Mouse (Mus musculus): ENCODE measurements around the gene Gadd45gip1.
"Not testable (repeated sequence)": the region's sequence is repeated elsewhere in the genome, so short reads cannot be mapped to it uniquely, and the experiment has no call there.

Gene Gadd45gip1

GRCm38 (mm10) chr8:84797971-84798370 is 33.4 kb upstream of the Gadd45gip1 start:
- DNase-seq = no peak

GRCm38 (mm10) chr8:84798446-84799135 is 32.7 kb upstream of the Gadd45gip1 start:
- no peak for DNase-seq

DNA sequence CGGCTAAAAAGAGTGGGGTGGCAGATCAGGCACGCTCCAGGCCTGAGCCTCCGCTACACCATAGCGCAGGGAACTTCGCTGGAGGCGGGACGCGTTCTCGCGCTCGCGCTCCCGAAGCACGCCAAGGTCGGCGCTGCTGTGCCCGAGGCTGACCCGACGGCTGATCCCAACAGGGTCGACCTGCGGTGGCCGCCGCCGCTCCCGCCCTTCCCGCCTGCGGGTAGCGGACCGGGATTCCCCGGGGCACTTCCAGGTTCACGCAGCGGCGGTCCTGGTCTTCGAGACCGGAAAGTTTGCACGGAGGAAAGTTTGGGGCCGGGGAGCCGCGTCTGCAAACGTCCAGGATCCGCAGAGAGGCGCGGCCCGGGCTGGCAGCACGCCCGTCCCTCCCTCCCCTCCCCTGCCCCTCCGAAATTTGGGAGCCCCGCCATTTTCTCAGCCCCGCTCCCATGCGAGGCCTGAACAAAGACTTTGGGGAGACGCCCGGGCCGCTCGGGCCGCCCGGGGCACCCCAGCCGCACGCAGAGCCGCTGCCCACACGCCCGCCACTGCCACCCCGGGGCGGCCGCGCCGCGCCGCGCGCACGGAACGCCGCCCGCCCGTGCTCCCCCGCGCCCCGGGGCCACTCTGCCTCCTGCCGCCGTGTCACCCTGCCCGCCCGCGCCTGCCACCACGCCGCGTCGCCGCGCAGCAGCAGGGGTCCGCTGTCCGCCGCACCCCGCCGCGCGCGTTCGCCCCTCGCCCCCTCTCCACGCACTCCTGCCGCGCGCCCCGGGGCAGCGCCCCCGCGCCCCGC is 32.0 kb upstream of the Gadd45gip1 start:
- DNase-seq = peak; percentile 55

GRCm38 (mm10) chr8:84799999-84800831 is 31.1 kb upstream of the Gadd45gip1 start, which contains the start of gene Nfix:
Gene Nfix, minus strand, starts transcription at chr8:84800344.
- DNase-seq = peak; percentile 72

DNA sequence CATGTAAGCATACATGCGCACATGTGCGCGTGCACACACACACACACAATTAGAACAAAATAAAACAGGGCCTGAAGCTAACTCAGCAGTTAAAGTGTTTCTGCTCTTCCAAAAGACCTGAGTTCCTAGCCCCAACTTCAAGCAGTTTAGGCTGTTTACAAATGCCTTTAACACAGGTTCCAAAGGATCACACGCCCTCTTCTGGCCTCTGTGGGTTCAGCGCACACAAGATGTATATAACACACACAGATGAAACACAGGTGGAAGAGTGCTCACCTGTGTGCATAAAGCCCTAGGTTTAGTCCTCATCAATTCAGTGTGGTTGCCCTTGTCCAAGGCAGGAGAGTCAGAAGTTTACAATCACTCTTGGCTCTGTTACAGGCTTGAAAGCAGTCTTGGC is 25.3 kb upstream of the Gadd45gip1 start:
- no peak for DNase-seq

DNA sequence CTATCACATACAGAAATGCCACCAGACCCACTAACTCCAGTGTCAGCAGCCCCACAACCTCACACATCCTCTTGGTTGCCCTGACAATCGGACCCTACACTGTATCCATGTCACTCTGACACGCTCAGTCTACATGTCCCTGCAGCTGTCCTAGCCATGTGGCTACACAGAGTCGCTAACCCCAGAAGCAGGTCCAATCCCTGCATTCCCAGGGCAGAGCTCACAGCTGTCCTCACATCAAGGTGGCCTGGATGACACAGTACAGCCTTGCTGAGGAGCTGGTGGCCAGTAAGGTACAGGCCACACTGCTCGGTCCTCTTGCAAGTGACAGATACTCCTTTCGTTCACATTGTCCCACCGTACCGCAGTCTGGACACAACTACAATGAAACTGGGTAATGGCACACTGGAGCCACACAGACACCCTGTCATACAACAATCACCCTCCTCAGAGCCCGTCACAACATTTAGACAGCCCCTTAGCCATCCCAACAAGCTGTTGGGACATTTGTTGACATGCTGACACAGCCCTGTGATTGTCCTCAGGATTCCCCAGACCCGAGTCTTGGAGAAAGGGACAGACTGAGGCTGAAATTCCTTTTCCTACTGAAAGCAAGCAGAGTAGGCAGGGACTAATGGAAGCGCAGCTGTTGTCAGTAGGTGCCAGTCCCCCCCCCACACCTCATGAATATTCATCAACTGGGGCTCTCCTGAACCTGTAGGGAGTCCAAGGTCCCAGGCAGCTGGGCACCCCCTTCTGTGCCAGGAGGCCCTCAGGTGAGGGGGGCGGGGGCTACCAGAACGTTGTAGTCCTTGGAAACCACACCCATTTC is 22.0 kb upstream of the Gadd45gip1 start:
- no peak for DNase-seq

- DNase-seq = no peak
These were observed 21.4 kb upstream of the Gadd45gip1 start for GRCm38 (mm10) chr8:84809941-84810280.

DNA sequence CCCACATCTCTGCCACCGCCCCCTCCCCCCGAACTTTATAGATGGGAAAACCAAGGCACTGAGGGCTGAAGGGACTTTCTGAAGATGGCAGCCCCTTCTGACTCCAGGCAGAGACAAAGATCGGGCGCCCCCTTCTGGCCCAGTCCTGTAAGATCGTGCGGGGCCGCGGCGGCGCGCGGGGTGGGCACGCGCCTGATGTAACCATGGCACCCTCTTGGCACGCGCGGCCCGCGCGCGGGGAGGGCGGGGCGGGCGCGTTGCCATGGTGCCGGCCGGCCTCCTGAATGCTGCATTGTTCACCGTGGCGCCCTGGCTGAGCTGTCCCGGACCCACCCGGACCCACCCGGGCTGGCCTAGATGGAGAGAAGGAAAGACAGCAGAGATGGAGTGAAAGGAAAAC is 20.4 kb upstream of the Gadd45gip1 start:
- DNase-seq = peak; percentile 93

- DNase-seq = no peak
These were observed 20.0 kb upstream of the Gadd45gip1 start for GRCm38 (mm10) chr8:84811303-84811702.

DNA sequence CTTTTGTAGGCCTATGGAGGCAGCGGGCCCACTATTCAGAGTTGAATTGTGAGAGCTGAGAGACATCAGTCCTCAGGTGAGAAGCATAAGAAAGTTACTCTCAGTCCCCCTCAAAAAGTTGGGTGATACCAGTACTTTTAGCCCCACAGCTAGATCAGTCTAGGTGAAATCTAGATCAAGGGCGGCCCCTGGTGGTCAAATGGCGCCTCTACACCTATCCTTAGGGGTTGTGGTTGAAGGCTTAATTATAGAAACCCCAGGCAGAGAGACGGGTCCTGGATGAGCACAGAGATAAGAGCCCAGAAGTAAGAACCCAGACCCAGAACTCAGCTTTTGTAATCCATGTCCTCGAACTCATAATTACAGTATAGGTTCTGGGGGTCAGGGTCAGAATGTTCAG is 18.3 kb upstream of the Gadd45gip1 start:
- peak; percentile 89 for DNase-seq

GRCm38 (mm10) chr8:84813830-84814229 is 17.5 kb upstream of the Gadd45gip1 start:
- no peak for DNase-seq

DNA sequence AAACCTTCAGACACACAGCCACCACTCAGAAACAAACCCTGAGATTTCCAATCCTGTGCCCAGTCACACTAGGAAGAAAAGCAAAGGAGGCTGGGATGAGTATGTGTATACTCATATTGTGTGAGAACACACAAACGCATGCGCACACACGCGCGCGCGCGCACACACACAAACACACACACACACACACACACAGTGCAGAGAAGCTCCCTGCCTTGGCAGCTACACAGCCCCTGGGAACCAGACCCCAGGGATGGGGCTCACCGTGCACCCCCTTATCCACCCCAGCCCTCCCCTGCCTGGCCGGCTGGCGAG is 17.1 kb upstream of the Gadd45gip1 start:
- no peak for DNase-seq

DNA sequence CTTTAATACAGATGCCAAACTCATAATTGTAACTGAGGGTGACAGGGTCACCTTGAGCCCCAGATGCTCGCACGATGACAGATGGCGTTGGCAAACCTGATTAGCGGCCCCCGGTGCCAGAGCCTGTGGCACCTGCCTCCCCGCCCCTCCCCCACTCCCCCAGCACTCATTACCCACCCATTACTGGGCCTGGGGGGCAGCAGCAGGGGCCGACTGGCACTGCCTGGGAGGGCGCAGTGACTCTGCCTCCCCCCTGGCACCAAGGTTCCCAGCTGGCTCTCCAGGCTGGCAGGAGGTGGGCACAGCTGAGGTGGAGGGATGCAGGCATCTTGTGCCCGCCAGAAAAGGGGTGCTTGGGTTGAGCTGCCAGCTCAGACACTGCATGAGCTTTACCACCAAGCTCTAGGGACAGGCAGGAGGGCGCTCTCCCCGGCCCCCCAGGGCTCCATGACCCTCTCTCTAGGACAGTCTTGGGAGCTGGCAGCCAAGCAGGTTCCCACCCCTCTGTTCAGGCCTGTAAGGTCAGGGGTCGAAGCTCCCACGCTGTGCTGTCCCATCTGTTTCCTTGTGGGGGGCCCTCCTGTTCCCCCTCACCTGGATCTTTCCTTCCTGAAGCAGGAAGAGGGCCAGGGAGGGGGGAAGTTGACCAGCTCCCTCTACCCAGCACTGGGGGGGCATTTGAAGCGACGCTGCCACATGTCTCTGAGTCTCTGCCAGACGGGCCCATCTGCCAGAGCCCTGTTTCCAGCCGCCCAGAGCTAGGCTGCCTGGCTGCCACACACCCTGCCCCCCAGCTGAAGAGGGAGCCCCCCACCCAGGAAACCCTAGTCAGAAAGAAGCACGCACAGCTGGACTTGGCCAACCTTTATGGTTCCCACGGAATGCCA is 16.5 kb upstream of the Gadd45gip1 start:
- DNase-seq = peak; percentile 15

- DNase-seq = peak; percentile 97
These were observed 15.8 kb upstream of the Gadd45gip1 start for GRCm38 (mm10) chr8:84815547-84815946.

- DNase-seq = peak; percentile 14
These were observed 15.2 kb upstream of the Gadd45gip1 start for GRCm38 (mm10) chr8:84816117-84816516.

DNA sequence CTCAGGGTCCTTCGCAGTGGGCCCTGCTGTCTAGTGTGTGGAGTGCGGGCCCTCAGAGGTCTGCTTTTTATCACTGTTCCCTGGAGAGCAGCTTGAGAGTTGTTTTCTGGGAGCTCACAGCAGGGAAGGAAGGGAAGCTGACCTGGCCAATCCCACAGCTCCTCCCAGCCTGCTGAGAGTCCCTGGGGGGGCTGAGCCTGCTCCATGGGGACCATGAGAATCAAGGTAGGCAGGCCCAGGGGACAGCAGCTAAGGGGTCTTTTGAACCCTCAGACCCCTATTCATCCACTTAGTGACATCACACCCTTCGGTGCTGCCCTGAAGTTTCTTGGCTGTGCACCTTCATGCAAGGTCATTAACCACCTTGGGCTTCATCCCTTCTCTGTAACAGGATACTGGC is 8.6 kb upstream of the Gadd45gip1 start, which contains the start of gene Dand5:
Gene Dand5, minus strand, starts transcription at position 101 of the 400 bp plus-strand sequence.
- no peak for DNase-seq

DNA sequence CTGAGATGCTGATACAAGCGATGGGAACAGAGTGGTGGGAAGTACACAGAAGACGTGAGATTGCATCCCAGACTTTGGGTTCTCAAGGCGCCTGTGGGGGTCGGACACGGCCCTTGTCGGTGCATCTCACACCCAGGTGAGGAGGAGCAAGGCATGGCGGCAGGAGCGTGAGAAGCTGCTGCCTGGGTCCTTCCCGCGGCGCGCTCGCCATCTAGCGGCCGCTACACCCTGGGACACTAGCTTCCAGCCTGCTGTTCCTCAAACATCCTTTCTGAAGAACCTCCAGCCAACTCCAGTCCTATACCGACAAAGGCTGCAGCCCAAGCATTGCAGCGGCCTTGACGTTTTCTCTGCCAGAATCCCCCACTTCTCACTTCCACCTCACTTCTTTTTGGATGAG is 7.7 kb upstream of the Gadd45gip1 start:
- peak; percentile 84 for DNase-seq

DNA sequence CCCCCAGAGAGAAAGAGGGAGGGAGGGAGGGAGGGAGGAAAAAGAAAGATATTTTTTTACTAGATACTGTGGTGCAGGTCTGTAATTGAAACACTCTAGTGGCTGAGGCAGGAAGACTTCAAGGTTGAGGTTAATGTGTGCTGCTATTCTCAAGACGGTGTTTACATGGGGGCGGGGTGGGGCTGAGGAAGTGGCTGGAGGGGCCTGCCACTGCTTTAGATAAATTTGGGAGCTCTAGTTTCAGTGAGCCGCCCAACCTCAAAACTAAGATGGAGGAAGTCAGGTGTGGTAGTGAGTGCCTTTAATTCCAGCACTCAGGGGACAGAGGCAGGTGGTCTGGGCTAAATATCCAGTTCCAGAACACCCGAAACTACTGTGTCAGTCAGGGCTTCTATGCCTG is 5.7 kb upstream of the Gadd45gip1 start:
- DNase-seq = peak; percentile 65

DNA sequence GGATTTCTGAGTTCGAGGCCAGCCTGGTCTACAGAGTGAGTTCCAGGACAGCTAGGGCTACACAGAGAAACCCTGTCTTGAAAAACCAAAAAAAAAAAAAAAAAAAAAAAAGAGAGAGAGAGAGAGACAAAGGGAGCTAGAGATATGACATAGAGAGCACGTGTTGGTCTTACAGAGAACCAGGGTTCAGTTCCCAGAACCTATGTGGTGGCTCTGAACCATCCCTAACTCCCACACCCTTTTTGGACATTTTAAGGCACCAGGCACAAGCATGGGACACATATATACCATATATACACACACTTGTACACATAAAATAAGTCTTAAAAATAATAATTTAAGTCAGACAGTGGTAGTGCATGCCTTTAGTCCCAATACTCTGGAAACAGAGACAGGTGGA is 4.8 kb upstream of the Gadd45gip1 start:
- not testable (repeated sequence) for DNase-seq

DNA sequence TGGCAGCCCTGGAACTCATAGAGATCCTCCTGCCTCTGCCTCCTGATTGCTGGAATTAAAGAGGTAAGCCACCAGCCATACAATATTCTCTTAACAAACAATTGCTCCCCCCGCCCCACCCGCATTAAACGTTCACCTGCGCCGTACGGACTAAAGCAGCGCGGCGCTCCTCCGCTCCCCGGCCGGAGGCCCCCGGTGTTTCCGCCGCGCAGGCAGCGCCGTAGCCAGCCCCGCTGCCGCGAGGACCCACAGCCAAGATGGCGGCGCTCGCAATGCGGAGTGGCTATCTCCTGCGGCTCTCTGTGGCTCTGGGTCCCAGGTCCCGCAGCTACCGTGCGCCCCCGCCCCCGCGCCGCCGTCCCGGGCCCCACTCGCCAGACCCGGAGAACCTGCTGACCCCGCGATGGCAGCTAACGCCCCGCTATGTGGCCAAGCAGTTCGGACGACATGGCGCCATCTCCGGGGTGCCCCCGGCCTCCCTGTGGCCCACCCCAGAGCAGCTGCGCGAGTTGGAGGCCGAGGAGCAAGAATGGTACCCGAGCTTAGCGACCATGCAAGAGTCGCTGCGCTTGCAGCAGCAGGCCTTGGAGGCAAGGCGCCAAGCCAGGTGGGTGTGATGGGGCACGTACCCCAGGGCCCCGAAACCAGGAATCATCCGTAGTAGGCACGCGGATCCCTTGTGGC is 854 bp downstream of the Gadd45gip1 start:
- peak; percentile 90 for DNase-seq
